Mouse (Mus musculus): ENCODE results near the gene Pcbp3.

Gene Pcbp3

DNA sequence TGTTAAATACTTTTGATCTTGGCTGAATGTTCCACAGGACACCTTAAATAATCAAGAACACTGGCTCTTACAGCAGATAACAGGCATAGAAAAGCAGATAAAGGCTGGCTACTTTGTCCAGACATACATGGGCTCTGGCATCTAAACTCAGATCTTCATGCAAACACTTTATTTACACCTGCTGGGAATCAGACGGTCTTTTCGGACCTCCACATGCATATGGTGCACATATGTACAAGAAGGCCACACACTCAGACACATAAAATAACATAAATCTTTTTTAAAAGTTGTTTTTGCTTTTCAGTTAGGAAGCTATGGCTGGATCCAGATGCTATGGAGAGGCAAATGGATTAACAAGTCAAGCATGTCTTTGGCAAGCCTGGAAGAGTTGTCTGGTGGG lies 37.2 kb downstream of the Pcbp3 start:
- DNase-seq, result no peak

GRCm38 (mm10) chr10:76918086-76918485 lies 43.6 kb downstream of the Pcbp3 start:
- DNase-seq, result no peak

DNA sequence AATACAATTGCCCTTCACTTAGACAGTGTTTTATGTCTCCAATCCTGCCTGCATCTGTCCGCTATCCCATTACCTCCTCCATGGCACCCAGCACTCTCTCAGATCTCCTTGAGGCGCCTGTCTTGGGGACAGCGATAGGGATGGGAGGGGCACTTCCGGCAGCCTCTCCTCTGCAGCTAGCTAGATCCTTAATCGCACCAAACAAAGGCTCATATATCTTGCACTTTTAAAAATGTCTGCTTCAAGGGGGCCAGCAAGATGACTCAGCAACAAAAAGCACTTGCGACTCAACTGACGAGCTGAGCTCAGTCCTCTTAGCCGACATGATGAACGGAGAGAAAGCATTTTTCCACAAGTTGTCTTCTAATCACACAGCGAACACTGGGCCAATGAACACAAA lies 55.3 kb downstream of the Pcbp3 start:
- DNase-seq, result peak; percentile 33 to 58

DNA sequence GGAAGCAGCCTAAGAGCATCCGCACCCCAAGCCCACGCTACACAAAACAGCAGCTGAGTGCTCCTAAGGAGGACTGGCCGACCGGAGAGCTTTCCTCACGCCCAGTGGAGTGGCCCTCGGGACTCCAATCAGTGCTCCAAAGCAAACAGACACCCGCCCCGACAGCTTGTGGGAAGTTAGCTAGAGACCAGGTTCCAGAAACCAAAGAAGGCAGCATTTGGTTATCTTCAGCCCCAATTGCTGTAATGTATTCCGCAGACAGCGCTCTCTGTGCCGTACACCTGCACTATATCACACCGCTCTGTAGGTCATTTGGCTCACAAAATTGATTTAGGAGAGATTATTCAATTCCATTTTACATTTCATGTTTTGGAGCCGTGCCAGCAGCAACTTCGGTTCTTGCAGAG lies 55.7 kb downstream of the Pcbp3 start:
- DNase-seq, result peak; percentile 49 to 64

DNA sequence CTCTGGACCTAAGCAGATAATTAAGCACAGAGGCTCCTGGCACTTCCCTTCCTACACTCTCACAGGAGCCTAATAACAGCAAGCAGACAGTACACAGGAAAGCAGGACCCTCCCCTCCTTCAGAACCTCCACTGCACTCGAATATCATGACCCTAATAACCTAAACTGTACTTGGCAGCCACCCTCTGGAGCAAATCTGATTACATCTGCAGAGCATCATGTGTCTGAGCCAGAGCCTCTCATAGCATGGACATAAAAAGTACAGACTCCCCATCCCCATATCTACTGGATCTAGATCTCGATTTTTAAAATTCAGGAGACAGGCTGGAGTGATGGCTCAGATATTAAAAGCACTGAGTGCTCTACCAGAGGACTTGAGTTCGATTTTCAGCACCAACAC lies 58.0 kb downstream of the Pcbp3 start:
- no peak for DNase-seq

DNA sequence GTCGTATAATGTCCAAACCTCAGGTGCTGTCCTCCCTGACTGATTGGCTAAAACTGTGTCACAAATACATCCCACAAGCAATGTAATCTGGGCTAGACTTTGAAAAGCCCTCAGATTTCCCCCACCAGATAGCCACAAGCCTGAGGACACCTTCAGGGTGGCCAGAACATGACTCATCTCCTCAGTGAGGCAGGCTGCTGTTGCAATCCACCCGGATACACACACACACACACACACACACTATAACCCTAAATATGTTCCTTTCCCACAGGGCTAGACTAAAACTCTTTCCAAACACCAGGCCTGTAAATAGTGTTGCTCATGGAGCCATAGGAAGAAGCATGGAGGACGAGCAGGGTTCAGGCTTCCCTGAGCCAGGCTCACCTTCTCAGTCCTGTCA lies 58.6 kb downstream of the Pcbp3 start:
- DNase-seq, result no peak

GRCm38 (mm10) chr10:76902588-76902987 lies 59.1 kb downstream of the Pcbp3 start:
- DNase-seq, result peak; percentile 40 to 54

DNA sequence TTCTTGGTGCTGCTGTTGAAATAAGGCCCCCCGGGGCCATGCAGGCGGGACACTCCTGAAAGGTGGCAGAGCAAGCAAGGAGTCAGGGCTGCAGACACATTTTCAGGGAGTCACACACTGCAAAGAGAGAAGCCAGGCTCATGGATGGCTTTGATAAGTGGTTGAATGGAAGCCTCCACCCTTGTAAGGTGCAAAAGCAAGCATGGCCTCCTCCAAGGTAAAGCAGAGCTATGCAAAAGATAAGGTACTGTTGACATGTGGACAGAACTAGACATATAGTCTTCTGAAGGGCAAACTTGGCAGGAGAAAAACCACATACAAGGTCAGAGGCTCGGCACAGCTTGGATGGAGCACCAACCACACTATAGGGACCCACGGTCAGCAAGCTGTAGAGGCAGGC lies 63.3 kb downstream of the Pcbp3 start:
- DNase-seq, result no peak

GRCm38 (mm10) chr10:76891456-76891855 lies 70.2 kb downstream of the Pcbp3 start:
- no peak for DNase-seq

DNA sequence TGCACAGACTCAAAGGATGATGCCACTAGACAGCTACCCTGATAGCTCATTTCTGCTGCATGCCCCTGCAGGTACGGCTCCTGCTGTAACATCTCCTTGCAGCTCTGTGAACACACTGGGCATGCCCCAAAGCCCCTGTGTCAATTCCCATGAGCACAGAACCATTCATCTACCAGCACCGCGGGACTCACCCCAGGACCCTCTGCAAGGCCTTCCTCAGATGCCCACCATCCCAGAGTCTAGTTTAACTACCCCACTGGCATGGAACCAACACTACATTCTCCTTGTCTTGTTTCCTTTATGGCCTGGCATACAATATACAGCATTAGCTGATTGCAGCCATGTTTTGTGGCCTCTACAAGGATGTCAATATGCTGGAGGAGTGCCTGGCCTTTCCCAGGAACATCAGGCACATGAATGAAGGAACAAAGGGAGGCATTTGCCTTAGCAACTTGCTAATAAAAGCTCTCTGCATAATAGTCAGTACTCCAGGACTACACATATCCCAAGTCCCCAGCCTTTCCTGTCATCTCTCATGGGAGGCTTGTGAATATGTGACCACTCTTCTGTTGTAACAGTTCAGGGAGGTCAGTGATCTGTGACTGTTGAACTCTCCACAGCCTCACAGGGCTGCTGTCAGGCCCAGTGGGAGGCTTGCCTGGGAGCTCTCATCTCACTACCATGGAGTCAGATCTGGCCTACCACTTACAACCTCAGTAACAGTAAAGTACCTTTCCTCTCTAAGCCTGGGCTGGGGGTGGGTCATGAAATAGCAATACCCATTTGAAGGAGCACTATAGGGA lies 78.0 kb downstream of the Pcbp3 start:
- DNase-seq, result no peak

GRCm38 (mm10) chr10:76882644-76883441 lies 78.8 kb downstream of the Pcbp3 start:
- no peak for DNase-seq

DNA sequence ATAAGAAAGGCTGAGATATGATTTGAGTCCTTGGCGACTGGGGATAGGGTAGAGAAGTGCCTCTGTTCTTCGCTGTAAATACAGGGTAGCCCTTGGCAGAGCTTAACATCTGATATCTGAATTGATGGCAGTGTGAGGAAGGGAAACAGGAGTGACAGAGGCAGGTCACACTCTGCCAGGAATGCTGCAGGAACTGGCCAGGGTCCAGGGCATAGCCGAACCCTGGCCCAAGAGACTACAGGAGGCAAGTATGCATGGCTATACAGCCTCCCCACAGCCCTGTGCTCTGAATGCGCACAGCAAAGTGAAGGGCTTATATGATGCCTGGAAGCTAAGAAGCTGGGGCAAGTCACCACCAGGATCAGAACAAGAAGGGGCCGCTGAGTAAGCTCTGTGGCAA lies 79.8 kb downstream of the Pcbp3 start:
- DNase-seq, result no peak

GRCm38 (mm10) chr10:76875310-76875709 lies 86.4 kb downstream of the Pcbp3 start:
- DNase-seq, result no peak

DNA sequence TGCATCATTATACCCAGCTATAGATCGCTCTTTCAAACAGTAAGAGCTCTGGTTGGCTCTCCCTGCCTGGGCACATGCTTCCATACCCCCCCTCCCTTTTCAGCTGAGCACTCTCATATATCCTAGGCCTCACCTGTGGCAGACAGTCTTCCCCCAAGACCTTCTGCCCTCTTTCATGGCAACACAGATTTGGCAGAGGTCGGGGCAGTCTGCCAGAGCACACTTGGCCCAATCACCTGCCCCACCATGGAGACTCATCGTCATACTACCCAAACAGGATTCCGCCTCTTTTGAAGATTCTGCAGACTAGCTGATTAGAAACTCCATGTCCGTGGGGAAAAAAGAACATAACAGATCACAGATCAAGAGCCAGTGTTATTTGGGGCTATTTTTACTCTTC lies 86.8 kb downstream of the Pcbp3 start:
- DNase-seq, result no peak

- DNase-seq, result no peak
These were observed 87.3 kb downstream of the Pcbp3 start for GRCm38 (mm10) chr10:76874398-76874797.

GRCm38 (mm10) chr10:76873948-76874347 lies 87.7 kb downstream of the Pcbp3 start:
- peak in 1 of 2 experiments; percentile 24 for DNase-seq

DNA sequence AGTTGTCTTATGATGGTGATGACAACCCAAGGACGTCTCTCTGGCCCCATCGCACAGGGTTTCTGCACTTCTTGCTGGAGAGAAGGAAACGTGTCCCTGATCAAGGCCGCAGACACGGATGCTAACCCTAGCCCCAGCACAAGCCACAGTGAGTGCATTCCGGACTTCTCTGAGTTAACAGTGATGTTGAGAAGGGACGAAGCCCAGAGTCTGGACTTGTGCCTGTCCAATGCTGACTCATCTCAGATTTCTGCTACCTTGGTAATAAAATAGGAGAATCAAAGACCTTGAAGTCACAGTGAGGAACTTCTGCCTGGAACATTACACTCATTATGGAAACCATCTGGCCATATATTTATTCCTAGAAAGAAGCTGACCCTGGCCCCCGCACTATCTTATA lies 89.0 kb downstream of the Pcbp3 start:
- no peak for DNase-seq

DNA sequence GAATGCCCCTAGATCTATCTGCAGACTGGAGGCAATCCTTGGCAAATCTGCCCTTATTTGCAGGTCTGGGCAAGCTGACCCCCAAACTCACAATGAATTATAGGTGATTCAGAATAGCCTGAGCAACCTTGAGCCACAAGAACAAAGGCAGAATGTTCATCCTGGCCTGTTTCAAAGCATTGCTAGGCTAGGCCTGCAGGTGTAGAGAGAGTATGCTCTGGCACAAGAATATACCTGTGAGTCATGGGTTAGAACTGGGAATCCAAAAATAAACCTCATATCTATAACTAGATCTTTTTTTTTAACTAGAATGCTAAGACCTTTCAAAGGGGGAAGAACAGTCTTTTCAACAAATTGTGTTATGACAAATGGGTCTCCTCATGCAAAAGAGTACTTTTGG lies 95.8 kb downstream of the Pcbp3 start:
- DNase-seq, result no peak

GRCm38 (mm10) chr10:76860998-76861397 lies 100.7 kb downstream of the Pcbp3 start:
- no peak for DNase-seq

DNA sequence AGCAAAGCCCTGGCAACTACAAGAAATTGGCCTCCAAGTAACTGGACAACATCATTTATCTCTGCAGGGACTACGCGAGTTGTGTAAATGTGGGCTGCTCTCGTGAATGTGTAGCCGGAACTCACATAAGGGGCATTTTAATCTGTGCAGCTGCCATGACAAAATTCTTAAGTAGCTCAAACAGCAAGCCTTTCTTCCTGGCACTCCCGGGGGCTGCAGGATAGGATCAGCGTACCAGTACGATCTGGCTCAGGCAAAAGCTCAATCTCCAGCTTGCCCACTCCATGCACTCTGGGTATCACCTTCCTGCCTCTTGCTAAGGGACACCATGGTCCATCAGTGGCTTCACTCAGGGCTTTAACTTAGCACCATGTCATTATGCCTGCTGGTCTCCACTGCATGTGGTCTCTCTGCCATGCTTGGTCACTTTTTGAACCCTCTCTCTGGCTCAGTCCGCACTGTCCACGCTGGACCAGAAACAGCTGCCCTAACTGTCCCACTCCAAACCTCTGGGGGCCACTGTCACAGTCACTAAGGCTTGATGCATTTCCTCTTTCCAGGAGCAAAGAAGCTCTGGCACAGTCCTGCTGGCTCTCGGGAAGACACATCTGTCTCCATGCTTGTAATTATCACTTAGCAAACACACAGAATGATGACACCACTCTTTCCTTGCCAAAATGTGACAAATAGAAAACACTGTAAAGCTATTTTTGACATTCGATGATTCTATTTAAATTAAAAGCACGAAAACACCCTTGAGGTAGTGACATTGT lies 102.1 kb downstream of the Pcbp3 start:
- DNase-seq, result peak; percentile 16 to 34

DNA sequence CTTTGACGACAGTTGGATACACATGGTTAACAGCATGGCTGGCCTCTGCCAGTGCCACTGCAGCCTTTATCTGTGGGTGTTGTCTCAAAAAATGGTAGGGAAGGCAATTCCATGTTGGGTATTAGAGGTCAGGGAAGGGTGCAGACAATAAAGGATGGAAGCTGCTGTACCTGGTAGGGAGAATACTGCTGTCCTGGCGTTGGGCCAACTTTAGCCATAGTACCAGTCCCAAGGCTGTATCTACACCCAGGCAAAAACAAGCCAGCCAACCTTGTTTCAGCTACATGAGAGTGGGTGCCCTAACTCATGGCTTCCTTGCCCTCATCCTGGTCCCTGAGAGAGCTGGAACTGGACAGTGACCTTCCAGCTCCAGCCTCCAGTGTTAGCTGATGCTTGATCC lies 103.8 kb downstream of the Pcbp3 start:
- DNase-seq, result peak in 1 of 2 experiments; percentile 19

DNA sequence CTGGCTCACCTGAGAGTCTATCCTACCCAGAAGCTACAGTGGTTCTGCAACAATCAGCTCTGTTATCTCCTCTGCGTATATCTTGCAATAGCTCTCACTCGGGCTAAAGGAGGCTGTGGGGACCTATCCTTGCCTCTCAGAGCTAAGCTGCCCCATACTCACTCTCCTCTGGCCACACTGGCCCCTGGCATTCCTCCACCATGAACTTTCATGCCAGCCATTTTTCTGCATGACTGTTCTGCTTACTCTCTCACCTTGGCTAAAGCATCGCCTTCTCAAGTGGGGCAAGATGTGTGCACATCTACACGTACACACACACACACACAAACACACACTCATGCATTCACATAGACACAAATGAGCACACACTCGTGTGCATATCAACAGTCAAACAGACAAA lies 115.2 kb downstream of the Pcbp3 start:
- no peak for DNase-seq

DNA sequence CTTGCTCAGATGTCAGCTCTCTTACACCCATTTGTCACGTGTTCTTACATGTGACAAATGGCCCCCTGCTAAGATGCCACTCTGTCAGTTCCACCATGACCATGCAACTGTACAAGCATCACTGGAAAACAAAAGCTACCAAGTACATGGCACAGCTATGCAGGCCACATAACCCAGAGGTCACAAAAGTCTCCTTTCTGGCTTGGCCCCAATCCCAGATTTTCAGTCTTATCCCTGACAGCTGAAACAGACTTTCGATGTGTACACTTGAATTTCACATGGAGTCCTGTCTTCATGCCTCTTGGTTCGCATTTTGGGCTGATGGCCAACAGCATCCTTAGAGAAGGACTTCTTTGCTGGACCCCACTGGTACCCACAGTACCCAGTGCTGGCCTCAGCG lies 116.8 kb downstream of the Pcbp3 start:
- DNase-seq, result no peak

Measured in kidney, postnatal 4 days (tissue).